Mouse (Mus musculus): Measurements from ENCODE around the gene Emc4.

The Emc4 gene

DNA sequence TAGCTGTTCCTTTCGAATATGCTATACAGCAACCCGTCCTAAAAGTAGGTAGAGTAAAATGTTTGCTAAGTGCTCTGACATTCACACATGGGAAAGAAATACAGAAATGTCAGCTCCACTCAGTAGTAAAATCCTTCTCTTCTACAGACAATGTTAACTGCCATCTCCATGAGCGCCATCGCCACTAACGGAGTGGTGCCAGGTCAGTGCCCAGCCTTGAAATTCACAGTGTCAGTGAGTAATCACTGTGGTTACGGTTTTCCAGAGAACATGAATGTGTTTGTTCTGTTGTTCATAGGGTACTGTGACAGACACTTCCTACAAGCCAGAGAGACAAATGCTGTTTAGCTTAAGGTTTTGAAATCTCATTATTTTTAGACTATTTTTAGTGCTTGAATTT is 30.6 kb downstream of the Emc4 start:
- no peak for DNase-seq

GRCm38 (mm10) chr2:112332051-112332898 is 35.6 kb downstream of the Emc4 start:
- DNase-seq: no peak

DNA sequence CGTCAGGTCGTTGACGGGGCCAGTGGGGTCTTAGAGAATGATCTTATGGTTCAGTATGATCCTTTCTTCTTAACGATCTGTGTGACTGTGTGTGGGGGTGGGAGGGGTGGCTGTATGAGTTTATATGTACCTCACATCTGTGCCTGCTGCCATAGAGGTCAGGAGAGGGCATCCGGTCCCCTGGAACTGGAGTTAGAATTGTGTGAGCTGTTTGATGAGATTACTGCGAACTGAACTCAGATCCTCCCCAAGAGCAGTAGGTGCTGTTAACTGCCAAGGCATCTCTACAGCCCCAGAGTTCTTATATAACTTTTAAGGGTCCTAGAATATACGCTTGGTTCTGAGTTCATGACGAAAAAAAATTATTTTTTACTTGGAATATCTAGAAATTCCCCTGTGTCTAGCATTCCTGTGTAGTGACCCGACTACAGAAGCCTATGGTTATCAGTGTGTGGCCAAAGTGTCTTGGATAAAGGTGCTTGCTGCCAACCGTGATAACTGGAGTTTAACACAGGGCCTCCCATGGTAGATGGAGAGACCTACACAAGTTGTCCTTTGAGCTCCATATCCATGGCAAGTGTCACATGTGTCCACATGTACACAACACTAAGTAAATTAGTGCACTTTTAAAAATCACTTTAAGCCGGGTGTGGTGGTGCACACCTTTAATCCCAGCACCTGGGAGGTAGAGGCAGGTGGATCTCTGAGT is 39.6 kb downstream of the Emc4 start:
- no peak for DNase-seq

- DNase-seq: no peak
These were observed 48.9 kb downstream of the Emc4 start for GRCm38 (mm10) chr2:112318905-112319304.

GRCm38 (mm10) chr2:112318227-112318626 is 49.6 kb downstream of the Emc4 start:
- DNase-seq: no peak

DNA sequence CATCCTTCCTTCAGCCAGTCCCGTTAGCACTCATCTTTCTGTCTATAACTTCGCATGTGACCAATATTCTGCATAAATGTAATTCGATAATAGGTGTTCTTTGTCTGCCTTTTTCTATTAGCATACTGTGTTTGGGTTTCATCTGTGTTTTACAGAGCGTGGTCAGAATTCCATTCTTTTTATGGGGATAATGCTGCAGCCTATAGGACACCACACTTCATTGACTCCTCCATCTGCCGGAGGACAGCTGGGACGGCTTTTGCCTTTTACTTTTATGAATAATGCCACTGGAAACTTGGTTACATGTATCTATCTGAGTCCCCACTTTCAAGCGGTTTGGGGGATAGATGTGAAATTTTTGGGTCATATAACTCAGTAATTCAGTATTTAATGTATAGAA is 52.2 kb downstream of the Emc4 start:
- DNase-seq: no peak

Measured in right cerebral cortex, postnatal 4 days (tissue).